Mouse (Mus musculus): Measurements from ENCODE around the gene Fam111a.
A peak's percentile ranks its signal among the peaks of the same experiment; 100 is the strongest.

GRCm38 (mm10) chr19:12501370-12502347 lies 43.9 kb upstream of the Fam111a start, which contains the start of gene Dtx4:
- peak; percentile 41; the same call in 1 of the 2 replicates for TF ChIP-seq POLR2A (IDR thresholded peaks at IDR 0.05; ENCODE audit: borderline replicate concordance, control insufficient read depth, low read depth, low read length)
- TF ChIP-seq CTCF (IDR thresholded peaks at IDR 0.05; ENCODE audit: control insufficient read depth, insufficient read depth, low read length), result peak; percentile 98
